Mouse (Mus musculus): ENCODE measurements around the gene Dlgap1.

Dlgap1 gene

DNA sequence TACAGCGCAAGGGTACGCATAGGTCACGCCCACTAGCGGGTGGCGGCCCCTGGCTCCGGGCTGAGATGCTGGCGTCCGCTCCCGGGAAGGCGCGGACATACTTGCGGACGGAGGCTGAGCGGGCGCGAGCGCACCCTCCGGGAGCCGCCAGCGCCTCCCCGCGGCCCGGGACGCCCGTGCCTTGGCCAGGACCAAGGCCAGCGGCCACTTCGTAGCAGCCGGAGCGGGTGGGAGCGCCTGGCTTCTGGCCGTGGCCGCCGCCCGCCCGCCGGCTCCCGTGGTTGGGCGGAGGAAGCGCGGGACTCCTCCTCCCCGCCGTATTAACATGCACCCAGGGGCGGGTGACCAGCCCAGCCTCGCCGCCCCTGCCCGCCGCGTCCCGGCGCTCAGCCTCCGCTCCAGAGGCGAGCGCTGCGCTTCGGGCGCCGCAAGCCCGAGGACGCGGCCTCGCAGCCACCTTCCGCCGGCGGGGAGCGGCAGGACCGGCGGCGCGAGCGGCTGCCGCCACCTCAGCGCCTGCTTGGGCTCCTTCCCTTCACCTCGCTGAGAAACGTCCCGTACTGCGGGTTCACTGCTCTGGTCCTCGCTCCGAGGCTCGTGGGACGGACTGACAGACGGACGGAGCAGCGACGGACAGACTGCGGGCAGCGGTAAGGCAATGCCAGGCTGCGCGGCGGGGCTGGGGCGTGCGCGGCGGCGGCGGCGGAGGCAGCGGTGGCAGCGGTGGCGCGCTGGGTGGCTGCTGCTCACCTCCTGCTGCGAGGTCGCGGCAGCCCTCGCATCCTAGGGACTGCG lies at the start of gene Dlgap1:
Gene Dlgap1 (plus strand): TSS at position 53 of the 795 bp plus-strand sequence.
- WGBS, result under 1% methylated on average over 104 of the region's 105 CpGs

DNA sequence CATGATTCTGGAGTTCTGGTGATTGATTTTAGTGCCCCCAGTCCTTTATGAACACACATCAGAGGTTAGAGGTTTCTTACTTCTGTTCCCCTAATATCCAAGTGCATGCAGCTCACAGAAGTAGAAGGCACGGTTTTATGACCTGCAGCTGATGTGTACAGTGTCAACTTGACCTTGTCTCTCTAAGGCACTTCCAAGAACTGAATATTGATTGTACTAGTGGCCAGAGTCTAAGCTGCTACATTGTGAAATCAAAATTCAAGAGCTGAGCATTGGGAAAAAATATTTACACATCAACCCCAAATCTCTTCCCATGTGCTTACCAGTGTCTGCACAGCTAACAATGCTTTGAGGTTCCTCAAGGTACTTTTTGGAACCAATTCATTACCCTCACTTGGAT lies 13.9 kb upstream of the Dlgap1 start:
- WGBS, result 79% methylated on average over 1 of the region's 1 CpGs

DNA sequence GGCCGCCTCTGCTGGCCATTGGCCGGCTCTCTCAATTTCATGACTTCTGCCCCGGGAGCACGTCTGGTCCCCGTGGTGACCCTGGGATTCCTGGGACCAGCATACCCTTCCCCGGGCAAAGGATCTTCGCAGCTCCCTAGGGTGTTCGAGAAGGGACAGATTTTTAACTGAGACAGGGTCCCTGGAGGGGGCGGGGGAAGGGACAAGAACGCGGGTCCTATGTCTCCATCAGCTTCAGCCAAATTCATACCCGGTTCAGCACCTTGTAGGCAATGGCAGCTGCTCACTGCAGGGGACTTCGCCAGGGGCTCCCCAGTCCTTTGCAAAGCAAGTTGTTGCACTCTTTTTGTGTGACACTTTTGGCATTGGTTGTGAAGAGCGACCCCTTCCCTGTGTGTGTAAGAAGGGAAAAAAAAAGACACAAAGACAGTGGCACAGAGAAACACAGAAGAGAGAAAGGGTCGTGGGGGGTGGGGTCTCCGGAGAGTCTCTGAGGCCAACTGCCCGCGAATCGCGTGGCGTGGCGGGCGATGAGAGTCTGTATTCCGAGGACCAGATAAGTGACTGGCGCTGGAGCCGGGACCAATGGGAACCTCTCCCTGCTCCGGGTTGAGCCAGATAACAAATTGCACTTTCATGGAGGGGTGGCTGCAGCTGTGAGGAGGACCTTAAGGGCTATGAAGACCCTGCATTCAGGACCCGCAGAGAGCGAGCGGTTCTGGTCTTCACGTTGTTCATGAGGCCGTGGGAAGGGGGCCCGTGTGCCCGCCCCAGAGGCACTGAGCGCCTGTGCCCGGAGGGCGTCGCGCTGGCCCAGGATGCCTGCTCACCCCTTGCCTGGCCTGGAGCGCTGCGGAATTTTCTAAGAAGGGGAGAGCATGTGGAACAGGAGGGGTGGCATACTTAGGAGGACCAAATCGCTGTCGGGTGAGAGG lies 1.2 kb downstream of the Dlgap1 start:
- WGBS, result 1% methylated on average over 43 of the region's 43 CpGs

DNA sequence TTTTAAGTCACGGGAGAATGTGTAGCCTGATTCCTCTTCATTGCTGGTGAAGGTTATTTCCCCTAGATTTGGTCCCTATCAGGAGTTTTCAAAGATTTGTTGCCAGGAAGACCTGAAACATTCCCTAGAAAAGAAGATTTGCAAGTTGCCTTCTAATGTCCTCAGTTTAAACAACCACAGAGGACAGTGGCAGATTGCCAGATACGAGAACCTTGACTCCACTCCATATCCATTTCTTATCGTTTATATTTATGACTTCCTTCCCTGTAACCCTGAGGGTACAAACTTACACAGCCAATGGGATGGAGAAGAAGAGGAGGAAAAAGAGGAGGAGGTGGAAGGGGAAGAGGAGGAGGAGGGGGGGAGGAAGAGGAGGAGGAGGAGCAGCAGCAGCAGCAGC lies 4.2 kb downstream of the Dlgap1 start:
- WGBS, result 71% methylated on average over 3 of the region's 3 CpGs

DNA sequence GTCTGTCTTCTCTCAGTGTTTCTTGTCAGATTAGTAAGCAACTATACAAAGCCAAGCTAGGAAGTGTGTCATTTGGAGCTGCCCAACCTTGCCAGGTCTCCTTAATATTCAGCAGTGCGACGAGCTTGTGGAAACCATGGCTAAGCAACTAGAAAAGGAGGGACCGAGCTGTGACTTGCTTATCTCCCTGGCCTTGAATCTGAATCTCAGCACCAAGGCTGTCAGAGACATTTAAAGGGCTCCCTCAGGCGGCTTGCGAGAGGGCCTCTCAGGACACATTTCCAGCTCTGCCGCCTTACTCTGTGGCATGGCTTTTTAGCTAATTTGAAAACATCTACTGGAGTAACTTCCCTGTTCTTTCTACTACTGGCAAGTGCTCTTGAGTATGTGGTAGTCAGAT lies 5.1 kb downstream of the Dlgap1 start:
- WGBS, result 30% methylated on average over 6 of the region's 6 CpGs

DNA sequence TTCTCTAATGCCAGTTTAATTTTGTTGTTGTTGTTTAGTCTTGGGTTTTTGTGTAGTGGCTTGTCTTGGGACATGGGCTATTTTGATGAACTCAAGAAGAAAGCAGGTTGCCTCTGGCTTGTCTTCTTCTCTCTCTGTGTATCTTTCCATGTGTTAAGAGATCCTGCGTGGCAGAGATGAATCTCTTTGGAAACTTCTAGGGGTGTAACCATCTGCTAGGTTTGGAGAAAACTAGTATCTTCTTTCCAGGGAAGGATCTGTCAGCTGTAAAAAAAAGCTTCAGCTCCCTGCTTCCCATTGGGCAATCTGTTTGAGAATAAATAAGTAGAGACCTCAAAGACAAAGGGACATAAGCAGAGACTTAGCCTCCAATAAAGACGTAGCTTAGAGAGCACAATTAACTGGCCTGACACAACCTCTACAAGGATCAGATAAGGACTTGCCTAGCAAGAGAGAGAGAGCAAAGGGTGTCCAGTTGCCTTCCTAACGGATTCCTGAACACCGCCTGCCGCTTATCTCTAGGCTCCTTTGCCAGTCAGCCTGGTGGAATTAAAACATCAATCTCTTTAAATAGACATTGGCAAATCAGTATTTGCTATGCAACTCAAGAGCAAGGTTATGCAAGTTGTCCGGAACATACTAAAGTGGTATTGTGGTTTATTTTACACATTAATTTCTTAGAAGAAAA lies 13.5 kb downstream of the Dlgap1 start:
- 47% methylated on average over 6 of the region's 6 CpGs for WGBS

DNA sequence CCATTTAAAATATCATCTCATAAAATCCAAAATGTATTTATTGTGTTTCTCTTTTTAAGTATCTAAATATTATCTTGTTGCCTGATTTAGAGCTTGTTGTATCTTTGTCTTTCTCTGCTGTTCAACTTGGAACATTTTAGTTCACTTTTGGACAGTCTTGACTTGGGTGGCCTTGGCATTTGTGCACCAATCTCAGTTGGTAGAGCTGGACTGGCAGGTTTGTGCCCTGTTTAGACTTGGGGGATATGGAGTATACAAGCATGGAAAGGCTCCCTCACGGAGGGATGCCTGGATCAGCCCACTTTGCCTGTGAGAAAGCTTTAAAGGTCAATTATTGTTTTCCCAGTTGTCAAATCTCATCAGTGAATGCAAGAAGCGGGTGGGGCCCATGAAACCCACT lies 27.5 kb downstream of the Dlgap1 start:
- 77% methylated on average over 2 of the region's 2 CpGs for WGBS

DNA sequence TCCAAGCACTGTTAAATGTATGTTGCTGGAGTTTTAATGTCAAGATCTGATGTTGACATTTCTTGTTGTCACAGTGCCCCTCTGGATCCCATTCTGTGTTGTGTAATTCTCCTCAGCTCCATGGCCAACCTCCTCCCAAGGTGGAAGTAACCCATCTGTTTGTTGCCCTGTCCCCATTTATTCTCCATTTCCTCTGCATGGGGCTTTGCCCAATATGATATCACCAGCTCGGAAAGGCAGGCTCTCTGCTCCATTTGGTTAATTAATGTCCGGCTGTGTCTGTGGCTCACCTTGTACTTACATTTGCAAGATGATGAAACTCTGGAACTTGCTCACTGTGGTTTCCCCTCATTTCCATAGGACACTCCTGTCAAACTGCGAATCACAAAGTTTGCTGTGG lies 33.2 kb downstream of the Dlgap1 start:
- 90% methylated on average over 3 of the region's 3 CpGs for WGBS

DNA sequence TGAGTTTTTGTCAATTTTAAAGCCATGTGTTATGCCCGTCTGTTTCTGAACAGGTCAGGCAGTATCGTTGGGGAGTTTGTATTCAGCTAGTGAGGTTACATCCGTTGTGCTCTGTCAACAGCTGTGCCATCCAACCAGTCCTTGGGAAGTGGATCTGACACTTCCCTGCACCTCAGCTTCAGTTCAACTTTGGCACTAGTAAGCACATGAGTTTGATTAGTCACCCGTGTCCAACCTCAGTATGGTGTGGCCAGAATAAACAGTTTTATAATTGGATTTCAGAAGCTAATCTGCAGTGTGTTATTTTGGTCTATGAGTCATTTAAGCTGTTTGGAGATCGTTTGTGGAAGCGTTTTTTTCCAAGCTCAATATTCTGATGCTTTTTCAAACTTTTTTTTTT lies 35.8 kb downstream of the Dlgap1 start:
- 40% methylated on average over 6 of the region's 6 CpGs for WGBS

DNA sequence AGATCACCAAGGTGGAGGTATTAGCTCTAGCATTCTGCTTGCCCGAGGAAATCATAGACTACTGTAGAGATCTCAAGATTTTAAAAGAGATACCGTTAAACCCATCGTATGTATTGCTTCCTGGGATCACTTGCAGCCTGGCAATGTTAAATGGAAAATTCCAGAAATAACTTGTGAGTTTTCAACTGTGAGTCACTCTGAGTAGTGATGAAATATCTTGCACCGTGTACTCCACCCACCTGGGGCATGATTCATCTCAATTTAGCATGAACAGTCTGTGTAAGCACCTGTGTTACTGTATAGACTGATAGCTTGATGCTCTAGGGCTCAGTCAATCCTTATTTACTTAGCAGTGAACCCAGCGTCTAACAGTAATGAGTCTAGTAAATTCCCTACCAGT lies 38.7 kb downstream of the Dlgap1 start:
- 42% methylated on average over 5 of the region's 5 CpGs for WGBS

DNA sequence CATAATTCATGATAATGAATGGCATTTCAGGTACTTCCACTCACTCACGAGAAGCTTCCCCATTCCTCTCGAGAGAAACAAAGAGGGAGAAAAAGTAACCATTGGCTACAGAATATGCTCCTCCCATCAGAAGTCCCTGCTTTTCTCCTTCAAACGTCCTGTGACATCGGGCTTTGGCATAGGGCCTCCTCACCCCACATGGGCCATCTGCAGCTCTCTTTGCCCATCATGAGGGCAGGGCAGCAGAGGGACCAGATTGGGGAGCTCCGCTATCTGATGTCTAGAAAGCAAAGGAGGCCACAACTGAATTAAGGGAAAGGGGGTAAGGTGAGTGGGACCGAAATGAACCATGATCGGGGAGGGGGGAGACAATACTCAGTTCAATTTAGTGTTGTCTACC lies 47.6 kb downstream of the Dlgap1 start:
- 68% methylated on average over 7 of the region's 7 CpGs for WGBS

DNA sequence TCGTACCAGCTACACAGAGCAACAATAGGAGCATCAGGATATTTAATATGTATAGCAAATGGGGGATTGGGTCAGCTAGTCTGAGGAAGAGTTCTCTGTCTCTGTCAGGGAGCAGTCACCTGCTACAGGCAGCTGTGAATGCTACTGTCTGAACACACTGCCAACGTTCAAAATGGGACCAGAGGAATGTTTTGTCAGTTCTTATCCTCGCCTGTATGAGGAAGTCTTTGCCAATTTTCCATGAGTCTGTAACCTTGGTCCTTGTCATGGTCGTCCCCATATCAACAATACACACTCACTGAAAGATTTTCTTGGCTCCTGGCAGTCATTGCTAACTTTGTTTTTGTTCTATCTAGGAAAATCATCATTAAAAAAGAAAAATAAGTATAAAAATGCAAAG lies 51.5 kb downstream of the Dlgap1 start:
- WGBS, result 68% methylated on average over 4 of the region's 4 CpGs

DNA sequence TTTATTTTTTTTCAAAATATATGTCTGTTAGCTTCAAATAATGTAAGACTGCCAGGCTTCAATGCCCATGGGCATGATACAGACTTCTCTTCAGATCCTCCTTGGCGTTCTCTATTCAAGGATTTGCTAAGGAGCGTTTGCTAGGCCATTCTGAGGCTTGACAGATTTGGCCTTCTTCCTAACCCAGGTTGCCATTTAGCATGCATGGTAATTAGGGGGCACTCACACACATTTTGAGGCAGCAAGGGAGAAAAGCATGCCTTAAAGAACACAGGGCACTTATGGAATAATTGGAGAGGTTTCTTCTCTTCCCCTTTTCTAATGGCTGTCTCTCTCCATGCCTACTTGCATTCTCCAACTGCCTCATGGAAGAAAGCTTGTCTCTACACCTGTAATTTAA lies 53.7 kb downstream of the Dlgap1 start:
- 78% methylated on average over 2 of the region's 2 CpGs for WGBS

DNA sequence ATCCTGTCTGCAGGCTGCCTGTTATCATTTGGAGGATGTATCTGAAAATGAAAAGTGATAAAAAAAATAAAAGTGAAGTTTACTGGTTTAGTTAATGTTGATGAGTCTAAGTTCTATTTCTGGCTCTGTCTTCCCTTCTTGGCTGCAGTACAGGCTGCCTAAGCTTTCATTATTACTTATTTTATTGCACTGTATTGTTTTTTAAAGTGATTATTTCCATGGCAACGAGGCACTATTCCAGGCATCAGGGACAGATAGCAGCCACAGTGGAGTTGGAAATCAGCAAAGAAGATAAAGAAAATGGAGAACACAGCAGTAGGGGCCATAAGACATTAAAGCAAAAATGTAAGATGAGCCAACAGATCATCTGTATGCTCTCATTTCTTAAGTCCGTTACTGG lies 66.0 kb downstream of the Dlgap1 start:
- WGBS, result 45% methylated on average over 2 of the region's 2 CpGs

DNA sequence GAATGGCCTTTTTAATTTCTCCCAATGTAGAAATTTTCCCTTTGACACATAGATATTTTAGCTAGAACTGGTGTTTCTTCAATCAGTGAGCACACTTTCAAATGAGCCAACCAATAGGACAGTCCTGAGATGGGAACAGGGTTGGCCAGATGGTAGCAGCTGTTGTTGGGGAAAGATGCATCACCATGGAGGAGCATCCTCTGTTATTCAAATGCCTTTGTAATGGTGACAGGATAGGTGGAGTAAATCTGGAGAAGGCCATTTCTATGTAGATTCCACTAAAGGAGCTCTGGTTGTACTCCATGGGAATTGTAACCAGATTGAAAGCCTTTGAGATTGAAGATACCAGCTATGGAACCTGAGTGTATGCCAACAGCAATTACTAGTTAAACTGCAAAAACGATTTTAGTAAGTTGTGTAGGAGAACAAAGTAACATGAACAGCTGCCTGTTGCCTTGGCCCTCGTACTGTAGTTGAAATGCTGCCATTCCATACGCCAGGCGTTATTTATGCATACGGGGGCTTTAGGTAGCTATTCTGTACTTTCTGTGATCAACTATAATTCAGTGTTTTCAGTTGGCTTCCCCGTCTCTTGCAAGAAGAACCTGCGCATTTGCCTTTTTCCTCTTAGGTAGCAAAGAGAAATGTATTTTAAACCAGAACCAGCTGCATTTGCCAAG lies 72.0 kb downstream of the Dlgap1 start:
- WGBS, result 42% methylated on average over 7 of the region's 7 CpGs

DNA sequence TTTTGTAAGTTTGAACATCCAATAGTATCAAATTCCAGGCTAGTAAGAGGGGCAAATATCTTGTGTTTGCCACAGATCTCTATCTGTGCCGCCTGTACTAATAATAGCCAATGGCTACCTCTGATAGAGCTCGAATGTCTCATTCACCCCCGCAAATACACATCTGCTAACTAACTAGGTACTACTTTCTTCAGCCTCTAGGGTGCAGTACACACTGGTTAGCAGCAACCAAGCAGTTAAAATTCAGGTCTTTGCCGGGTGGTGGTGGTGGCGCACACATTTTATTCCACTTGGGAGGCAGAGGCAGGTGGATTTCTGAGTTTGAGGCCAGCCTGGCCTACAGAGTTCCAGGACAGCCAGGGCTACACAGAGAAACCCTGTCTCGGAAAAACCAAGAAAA lies 99.4 kb downstream of the Dlgap1 start:
- 84% methylated on average over 6 of the region's 6 CpGs for WGBS

DNA sequence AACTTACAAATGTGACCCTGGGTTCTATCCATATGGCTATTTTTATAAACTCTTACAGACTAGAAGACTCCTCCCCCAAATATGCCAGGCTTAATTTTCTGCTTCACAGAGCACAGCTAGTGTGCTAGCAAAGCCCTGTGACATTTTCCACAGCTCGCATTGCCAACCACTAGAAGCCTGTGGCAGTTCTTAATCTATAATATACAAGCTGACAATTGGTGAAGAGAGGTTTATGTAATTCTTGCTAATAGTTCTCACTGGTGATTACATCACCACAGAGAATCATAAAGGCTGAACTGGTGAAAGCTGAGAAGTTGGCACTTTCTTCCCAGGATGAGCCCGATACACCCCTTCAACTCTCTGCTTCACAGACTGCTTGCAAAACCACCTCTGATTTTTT lies 103.2 kb downstream of the Dlgap1 start:
- 56% methylated on average over 2 of the region's 2 CpGs for WGBS

DNA sequence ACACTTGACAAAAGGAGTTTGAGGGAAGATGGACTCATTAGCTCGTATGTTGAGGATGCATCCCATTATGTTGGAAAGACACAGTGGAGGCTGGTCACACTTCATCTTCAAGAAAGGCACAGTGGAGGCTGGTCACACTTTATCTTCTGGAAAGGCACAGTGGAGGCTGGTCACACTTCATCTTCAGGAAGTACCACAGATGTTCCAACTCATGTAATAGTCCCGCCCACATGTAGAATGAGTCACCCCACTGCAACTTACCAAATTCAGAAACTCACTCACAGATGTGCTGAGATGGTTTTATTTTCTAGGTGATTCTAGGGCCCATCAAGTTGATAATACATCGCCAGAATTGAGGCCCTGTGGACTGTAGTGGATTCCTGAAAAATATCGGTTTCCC lies 119.3 kb downstream of the Dlgap1 start:
- 81% methylated on average over 4 of the region's 4 CpGs for WGBS

DNA sequence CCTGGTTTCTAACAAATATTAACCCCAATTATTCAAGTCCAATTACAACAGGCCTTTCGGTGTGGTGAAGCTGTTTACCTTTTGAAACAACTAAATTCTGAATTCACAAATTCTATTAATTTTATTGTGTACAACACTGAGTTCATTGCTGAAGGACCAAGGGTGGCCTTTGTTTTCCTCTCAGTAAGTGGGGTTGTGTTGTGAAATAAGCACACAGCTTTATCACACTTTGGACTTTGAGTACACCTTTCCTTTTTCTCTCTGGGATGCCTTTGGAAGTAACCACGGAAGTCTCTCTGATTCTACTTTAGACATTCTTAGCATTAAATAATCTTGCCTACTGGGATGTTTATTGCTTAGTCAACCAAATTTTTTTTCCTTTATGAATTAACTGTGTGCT lies 121.9 kb downstream of the Dlgap1 start:
- WGBS, result 81% methylated on average over 2 of the region's 2 CpGs

DNA sequence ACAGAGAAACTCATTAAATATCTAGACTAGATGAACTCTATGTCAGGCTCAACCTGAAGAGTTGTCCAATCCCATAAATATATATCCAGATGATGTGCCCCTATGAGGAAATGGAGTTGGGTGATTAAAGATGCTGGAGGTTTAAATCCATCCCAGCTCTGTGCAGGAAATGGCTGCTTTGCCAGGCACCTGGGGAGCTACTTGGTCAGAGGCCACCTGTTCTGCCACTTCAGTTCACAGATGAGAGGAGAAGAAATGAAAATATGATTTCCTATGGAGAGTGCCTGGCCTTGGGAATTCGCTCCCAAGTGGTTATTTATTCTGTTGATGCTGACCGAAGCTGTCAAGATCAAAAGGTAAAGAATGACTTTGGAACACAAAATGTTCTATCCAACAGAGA lies 160.3 kb downstream of the Dlgap1 start:
- 78% methylated on average over 2 of the region's 2 CpGs for WGBS

DNA sequence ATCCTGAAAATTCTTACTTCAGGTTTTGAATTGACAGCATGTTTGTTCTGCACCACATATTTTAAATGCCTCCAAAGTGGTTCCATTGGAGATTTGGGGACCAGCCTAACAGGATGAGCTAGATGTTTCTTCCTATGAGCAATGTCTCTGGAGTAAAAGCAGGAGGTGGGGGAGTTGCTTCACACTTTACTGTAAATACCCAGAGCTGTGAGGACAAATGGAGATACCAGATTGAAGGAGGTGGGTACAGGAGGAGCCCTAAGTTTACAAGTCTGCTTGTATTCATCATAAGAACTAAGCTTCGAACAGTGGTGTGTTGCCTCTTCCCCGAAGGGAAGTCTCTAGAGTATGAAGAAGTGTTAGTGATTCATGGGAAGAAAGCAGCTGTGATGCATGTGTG lies 201.0 kb downstream of the Dlgap1 start:
- WGBS, result 68% methylated on average over 2 of the region's 2 CpGs
